Mouse (Mus musculus) embryo, embryonic 11.5 days (tissue): ENCODE results near the gene Clmp.
A peak's percentile ranks its signal among the peaks of the same experiment; 100 is the strongest.

Experiments used
- DNase-seq: peaks from one replicate; pipeline ENCODE4 v3.0.0-alpha.2; 2012; ENCODE audit warnings: low read depth, low spot score

Gene Clmp

GRCm38 (mm10) chr9:40685801-40686420 lies at the start of gene Clmp:
TSS of gene Clmp (plus strand) at chr9:40685962.
- DNase-seq, result peak; percentile 54

- DNase-seq, result peak; percentile 52
Observed at GRCm38 (mm10) chr9:40636054-40636453, 49.7 kb upstream of the Clmp start.

DNA sequence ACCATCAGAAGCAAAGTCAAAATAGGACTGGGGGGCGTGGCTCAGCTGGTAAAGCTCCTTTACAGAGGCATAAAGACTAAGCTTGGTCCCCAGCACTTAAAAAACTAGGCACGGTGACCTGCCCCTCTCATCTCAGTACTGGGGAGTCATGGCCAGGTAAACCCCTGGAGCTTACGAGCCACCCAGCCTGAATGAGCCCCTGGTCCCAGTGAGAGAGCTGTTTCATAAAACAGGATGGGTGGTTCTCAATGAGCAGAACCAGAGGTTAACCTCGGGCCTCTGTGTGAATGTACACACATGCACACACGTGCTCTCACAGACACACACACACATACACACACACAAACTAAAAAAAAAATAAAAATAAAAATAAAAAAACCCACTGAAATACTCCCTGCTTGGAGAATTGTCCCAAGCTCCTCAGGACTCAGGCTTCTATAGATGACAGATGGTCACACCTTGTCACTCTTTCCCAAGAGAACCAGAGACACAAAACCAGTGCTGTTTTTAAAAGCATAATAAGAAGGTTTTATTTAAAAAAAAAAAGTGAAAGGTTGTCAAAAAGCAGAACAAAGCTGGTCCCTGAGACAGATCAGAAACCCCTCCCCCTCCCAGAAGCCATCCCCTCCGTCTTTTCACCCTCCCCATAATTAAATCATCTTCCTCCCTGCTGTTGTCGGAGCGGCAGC lies 47.9 kb upstream of the Clmp start:
- no peak for DNase-seq

DNA sequence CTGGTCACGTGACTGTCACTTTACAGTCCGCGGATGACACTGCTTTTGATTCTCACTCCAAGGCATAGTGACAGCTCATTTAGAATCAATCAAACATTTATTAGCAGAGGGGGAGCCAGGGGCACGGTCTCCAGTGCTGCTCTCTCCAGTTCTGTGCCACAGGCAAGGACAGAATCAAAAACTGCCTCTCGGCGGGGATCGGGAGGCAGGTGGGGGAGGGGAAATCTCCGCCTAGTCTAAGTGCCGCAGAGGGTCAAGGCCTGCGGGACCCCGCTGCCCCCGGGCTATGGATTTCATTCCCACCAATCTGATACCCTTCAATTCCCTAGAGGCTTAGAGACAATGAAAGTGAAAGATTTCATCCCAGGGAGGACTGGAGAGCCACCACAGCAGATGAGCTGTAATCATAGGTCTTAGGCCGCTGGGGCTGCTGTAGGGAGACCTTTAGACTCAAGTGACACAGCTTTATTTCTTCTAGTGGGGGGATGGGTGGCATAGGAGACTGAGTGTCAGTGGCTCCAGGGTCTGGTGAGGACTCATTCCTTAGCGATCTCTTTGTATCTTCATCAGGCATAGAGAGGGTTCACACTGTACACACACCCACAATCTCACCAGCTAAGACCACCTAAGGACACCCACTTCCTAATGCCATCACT lies 47.2 kb upstream of the Clmp start:
- peak; percentile 37 for DNase-seq

GRCm38 (mm10) chr9:40639536-40640187 lies 46.1 kb upstream of the Clmp start:
- no peak for DNase-seq

DNA sequence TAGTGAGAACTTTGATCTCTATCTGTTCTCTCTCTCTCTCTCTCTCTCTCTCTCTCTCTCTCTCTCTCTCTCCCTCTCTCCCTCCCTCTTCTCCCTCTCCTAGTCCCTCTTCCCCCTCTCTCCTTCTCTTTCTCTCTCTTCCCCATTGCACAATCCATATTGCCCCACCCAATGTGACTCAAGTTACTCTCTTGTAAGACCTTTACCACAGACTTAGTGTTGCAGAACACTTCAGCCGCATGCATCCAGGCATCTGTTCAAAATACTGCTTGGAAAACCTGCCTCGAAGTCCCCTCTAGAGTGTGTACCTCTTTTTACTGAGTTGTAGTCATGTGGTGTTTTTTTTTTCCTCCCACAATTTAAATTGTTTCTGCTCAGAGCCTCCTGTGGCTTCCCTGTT lies 44.4 kb upstream of the Clmp start:
- DNase-seq, result no peak

DNA sequence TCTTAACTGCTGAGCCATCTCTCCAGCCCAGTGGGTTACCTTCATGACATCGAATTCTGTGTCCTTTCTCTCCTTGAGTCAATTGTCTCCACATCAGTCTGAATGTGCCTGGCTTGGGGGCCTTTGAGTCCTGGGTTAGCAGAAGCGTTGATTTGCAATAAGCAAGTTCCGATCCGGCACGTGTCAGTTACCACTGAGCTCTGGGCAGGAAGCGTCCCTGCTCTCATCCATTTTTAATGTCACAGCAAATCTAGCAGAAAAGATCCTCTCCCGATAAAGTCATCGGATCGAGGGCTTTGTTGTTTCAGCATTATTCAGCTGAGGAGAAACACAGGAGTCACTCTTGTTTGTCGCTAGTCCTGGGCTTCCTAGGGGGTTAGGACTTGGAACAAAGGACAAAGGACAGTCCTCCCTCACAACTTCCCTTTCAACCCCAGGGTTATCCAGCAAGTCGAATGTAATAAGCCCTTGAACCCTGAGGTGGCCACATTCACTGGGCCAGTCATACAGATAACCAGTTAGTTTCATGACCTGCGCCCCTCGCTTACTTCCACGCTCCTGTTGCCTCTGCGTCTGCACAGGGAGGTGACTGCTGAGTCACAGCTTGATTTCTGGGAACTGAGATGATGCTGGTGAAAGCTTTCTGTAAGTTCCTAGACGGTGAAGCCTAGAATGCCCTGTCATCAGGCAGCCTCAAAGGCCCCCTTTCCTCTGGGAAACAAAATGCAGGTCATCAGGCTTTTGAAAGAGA lies 43.1 kb upstream of the Clmp start:
- DNase-seq, result no peak

GRCm38 (mm10) chr9:40649444-40649843 lies 36.3 kb upstream of the Clmp start:
- DNase-seq, result no peak

DNA sequence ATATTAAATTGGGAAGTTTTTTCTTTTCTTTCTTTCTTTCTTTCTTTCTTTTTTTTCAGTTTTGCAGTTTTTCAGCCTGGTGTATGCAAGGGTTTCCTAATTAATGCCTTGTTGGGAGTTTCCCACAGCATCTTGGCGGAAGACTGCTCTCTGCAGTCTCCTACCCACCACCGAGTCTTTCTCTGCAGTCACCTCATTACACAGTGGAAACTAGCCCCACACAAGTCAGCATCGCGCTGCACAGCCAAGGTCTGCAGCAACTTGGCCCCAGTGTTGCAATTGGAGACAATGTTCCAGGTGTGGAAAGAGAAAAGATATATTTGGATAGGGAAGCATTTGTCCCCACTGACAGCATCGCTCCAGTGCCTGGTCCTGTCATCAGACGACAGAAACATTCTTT lies 35.8 kb upstream of the Clmp start:
- no peak for DNase-seq

DNA sequence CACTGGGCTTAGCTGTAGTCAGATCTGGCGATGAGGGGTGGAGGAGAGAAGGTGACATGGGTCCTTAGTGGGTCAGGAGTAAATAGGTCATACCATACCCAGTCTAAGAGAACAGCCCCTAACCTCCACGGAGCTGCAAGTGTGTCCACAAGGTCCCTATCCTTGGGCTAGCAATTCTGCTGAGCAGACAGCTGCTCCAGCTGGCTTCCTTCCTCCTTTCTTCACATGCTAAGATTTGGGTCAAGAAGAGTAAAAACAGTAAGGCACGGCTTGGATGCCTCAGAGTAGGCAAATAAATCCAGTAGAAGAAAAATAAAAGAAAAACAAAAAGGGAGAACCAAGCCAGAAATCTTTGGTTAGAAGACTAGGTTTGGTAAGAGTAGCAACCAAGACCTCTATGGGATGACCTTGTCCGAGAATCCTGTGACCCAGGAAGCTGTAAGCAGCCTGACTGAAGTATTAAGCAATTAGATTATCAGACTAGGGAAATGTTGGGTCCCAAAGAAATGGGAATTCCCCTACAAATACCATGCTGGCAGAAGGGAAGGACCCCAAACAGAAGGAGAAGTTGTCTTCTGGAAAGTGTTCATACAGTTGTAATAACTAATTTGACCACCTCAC lies 34.4 kb upstream of the Clmp start:
- DNase-seq, result no peak

- no peak for DNase-seq
Observed at GRCm38 (mm10) chr9:40652757-40653156, 33.0 kb upstream of the Clmp start.

GRCm38 (mm10) chr9:40666190-40666803 lies 19.5 kb upstream of the Clmp start:
- no peak for DNase-seq

DNA sequence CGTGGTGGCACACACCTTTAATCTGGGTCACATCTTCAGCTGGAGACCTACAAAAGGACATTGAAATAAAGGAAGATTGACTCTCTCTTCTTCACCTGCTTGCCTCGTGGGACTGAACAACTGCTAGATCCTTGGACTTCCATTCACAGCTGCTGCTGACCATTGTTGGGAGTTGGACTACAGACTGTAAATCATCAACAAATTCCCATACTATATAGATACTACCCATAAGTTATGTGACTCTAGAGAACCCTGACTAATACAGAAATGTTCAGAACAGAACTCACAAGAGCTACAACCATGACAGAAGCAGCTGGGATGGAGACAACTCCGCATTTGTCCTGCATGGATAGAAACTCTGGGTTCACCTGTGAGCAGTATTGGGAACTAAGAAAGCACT lies 15.4 kb upstream of the Clmp start, which contains the start of gene Gm21915:
Gene Gm21915 (plus strand): TSS at position 301 of the 400 bp plus-strand sequence.
- DNase-seq, result no peak

DNA sequence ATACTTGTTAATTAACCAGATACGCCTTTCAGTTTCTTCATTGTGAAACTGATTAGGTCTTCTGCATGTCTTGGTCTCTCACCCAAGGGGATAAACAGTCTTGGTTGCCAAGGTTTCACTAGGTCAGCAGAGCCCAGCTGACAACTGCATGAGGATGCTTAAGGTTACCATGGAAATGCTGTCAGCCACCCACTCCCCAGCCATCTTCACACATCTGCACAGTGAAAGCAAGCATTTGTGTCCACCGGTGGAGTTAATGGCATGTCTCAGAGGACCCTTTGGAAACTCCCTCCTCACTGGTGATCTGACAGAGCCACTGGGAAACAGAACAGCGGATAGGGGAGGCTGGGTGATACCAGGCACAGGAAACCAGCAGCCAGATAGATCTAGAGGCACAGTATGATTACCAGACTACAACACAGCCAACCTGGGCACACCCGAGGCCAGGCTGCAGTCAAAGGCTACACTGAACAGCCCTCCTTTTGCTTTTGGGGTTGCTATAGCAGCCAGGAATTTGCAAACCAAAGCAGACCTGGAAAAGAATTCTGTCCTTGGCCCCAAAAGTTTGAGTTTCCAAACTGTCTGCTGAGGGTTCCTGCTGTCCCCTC lies 14.3 kb upstream of the Clmp start:
- DNase-seq, result no peak

GRCm38 (mm10) chr9:40675203-40675958 lies 10.4 kb upstream of the Clmp start:
- no peak for DNase-seq

DNA sequence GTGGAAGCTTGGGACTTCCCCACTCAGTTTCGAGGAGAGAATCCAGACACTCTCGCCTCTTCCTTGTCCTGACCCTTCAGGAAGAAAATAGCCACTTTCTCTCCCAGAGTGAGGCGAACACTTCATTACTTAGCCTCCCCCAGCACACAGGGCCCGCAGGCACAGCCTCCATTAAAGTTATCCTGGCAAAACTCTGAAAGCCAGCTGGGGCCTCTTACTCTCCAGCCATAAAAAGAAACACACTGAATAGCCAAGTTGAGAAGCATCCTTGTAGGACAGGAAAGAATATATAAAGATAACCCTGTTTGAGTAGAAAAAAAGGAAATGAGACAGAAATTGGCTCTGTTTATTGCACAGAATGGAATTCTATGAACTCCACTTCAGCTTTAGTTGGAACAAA lies 7.1 kb upstream of the Clmp start:
- no peak for DNase-seq

DNA sequence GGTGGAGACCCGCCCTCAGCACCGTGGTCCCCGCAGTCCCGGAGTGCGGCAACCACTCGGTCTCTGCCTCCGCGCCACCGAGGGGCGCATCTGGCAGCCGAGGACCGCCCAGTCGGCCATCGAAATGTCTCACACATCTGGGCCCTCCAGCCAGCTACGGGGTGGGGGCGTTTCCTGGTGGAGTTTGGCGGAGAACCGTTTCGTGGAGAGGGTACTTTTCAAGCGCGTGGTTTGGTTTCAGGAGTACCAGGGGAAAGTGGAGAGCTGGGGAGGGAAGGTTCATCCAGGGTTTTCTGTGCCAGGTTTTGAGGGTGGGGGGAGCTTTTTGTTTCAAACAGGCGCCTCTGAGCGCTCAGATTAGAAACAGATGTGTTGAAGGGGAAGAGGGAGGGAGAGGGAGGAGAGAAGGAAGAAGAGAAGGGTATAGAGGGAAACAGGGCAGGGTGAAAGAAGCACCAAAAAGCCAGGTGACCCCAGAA lies 698 bp downstream of the Clmp start:
- peak; percentile 45 for DNase-seq

DNA sequence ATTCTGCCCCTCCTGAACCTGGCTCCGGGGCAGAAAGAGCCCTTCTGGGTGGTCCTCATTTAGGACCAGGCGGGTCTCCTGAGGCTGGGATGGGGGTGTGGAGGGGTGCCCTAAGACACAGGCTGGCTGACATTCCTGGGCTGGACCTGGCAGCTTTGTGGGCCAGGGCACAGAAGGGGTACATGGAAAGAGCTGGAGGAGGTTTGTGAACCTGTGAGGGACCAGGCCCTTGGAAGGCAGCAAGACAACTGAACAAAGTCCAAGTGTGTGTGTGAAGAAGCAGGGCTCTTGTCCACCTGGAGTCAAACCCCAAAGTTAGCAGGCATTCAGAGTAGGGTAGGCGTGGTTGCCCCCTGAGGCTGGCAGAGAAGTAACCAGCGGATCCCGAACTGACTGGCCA lies 1.3 kb downstream of the Clmp start:
- no peak for DNase-seq

DNA sequence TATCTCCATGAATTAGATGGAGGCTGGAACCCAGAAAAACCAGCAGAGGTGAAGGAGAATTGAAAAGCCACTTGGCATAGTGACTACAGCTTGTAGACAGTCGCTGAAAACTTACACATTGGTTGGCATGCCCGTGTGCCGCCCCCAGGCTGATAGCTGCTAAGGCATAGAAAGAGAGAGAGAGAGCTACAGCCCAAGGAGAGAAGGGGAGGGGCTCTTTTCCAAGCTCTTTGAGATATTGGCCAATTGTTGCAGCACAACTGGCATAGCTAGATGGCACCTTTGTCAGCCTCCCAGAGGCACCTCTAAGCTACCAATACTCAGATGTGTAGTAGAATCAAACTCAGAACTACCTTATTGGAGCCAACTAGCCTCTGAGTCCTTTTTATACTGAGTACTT lies 1.8 kb downstream of the Clmp start:
- no peak for DNase-seq

GRCm38 (mm10) chr9:40690511-40690910 lies 4.7 kb downstream of the Clmp start:
- no peak for DNase-seq
